Mouse (Mus musculus) neural tube, embryonic 10.5 days (tissue): ENCODE results near the gene Hrh2.

Experiments
- DNase-seq: peaks from one replicate; pipeline ENCODE4 v3.0.0-alpha.2; 2017; ENCODE audit warnings: low spot score; ENCODE audit errors: extremely low spot score

Hrh2 gene

GRCm38 (mm10) chr13:54192021-54192481 is at the start of gene Hrh2:
Hrh2 (plus strand) TSS chr13:54192129.
- no peak for DNase-seq

GRCm38 (mm10) chr13:54143788-54144187 is 48.1 kb upstream of the Hrh2 start:
- DNase-seq: no peak

DNA sequence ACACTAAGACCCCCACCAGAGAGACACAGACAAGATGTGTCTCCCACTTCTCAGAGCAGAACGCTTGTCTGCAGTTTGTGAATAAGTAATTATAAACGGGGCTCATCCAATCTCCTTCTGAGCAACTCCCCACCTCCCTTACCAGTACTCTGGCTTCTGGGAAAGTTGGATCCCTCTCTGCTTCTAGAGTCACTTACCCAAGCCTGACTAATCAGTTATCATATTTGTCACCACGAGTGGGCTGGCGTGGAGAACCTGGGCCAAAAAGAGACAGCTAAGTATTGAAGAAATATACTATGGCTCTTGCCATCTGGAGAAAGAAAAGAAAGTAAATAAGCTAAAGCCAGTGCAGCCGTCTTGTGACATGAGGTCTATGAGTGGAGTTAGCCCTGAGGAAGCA is 47.3 kb upstream of the Hrh2 start:
- no peak for DNase-seq

- no peak for DNase-seq
These were observed 44.6 kb upstream of the Hrh2 start for GRCm38 (mm10) chr13:54147328-54147727.

- DNase-seq: no peak
These were observed 39.5 kb upstream of the Hrh2 start for GRCm38 (mm10) chr13:54152421-54152820.

DNA sequence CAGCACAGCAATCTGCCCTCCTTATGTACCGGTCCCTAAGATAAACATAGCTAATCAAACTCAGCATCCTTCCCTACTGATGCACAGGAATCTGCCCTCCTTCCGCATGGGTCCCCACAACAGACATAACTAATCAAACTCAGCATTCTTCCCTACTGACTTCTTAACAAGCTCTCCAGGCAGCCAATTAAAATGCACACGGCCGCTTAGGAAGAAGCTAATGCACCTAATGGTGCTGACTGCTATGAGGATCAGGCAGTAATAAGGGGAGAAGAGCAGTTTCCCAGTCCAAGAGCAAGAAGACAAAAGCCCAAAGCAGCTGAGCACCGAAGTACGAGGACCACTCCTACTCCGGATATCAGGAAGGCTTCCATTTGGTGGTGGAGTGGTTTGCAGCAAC is 39.0 kb upstream of the Hrh2 start:
- no peak for DNase-seq

DNA sequence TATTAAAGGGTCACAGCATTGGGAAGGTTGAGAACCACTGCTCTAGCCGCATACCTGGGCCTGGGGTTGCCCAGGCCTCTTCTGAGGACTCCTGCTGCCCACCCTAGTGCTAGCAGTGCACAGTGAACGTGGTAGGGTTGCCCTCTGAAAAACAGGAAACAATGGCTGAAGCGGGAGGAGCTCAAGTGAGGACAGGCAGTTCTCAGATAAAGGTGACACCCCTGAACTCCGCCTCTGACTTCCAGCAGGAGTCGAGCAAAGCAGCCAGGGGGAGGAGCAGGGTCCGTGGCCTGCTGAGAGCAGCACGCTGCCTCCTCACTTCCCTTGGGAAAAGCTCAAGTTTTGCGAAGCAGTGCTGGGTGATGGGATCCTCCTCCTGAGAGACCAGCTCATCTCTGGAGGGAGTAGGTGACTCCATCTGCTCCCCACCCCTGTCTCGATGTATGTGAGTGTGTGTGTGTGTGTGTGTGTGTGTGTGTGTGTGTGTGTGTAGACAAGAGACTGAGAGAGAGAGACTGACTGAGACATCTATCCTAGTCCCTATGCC is 38.2 kb upstream of the Hrh2 start:
- no peak for DNase-seq

DNA sequence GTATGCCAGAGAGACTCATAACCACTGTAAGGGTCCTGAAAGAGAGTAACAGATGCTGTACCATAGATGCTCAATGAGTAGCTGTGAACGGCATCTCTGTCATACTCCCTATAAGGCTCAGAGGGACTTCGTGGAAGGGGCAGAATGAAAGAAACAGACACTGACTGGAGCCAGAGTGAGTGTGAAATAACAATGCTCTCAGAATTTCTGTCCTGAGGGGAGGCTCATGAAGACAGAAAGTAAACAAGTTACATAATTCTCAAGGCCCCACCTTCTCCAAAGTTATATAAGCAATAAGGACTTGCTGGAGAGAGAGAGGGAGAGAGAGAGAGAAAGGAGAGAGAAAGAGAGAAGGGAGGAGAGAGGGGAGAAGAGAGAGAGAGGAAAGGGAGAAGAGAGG is 36.1 kb upstream of the Hrh2 start:
- no peak for DNase-seq

- no peak for DNase-seq
These were observed 32.7 kb upstream of the Hrh2 start for GRCm38 (mm10) chr13:54159256-54159655.

- DNase-seq: no peak
These were observed 32.2 kb upstream of the Hrh2 start for GRCm38 (mm10) chr13:54159756-54160155.

DNA sequence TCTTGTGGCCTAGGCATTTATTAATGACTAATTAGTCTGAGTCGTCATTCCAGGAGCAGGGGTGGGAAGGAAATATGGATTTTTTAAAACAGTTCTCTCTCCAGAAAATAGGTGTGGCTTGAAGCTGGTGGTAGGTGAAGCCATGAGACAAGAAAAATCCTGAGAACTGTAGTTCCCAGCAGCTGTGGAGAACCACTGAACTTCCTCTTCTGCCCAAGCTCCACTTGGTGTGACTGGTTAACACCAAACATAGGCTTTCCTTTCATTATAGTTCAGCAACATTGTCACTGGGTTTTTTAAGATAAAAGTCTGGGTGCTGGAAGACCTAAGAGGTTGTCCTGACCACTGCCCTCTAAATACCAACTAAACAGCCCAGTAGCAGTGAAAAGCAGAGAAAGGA is 31.4 kb upstream of the Hrh2 start:
- no peak for DNase-seq

GRCm38 (mm10) chr13:54161514-54161913 is 30.4 kb upstream of the Hrh2 start:
- no peak for DNase-seq

GRCm38 (mm10) chr13:54163363-54163762 is 28.6 kb upstream of the Hrh2 start:
- DNase-seq: no peak

- no peak for DNase-seq
These were observed 27.5 kb upstream of the Hrh2 start for GRCm38 (mm10) chr13:54164462-54164861.

DNA sequence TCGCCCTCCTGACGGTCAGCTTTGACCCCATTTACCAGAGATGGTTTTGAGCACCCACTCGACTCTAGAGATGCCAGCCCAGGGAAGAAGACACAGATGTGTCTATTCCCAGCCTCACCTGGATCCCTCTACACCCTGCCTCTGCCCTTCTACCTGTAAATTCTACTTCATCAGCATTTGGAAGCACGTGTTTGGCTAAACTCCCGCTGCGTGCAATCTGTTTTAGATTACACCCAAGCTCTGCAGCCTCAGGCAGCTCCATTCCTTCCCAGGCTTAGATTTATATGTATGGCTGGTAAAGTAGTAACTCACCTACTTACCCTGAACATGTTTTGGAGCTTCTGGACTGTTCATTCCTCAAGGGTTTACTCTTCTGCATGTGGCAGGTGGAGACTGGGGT is 26.9 kb upstream of the Hrh2 start:
- no peak for DNase-seq

DNA sequence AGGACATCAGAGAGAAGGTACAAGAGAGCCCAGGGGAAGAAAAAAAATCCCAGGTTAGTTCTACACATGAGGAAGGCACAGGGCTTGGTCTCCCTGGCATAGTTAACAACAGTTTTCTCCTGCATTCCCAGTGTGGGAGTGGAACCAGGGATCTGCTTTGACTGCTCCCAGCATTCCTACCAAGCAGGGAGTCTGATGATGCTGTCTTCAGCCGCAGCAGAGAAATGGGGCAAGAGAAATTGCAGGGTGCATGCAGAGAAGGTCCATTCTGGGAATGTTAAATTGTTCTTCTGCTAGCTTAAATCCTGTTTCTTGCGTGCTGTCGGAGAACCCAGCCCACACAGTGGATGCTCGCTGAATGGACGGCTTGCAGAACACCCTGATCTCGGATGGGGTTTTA is 26.2 kb upstream of the Hrh2 start:
- no peak for DNase-seq

GRCm38 (mm10) chr13:54167036-54167435 is 24.9 kb upstream of the Hrh2 start:
- DNase-seq: no peak

GRCm38 (mm10) chr13:54168675-54169074 is 23.3 kb upstream of the Hrh2 start:
- DNase-seq: no peak

GRCm38 (mm10) chr13:54170288-54170687 is 21.6 kb upstream of the Hrh2 start:
- no peak for DNase-seq

DNA sequence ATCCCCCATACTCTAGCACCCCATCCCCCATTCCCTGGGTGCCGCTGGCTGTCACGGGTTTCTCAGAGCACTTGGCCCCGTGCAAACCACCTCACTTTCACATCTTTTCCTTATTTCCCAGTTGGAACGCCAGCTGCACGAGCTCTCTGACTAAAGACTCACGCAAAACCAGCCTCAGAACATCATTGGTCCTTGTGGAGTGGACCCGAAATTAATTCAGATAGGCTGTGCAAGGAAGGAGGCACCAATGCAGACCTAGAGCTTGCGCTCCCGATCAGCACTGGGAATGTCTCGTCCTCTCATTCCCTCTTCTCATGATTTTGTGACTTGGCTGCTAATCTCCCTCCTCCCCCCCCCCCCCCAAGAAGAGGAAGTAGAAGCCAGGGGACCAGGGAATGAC is 20.6 kb upstream of the Hrh2 start:
- DNase-seq: no peak

- no peak for DNase-seq
These were observed 20.2 kb upstream of the Hrh2 start for GRCm38 (mm10) chr13:54171761-54172160.

- no peak for DNase-seq
These were observed 18.0 kb upstream of the Hrh2 start for GRCm38 (mm10) chr13:54173941-54174340.

GRCm38 (mm10) chr13:54174703-54175102 is 17.2 kb upstream of the Hrh2 start:
- no peak for DNase-seq

GRCm38 (mm10) chr13:54175426-54175825 is 16.5 kb upstream of the Hrh2 start:
- DNase-seq: no peak
